Comparison of ENCODE assay signal across 8 mouse cellular contexts in the genomic region with DNA sequence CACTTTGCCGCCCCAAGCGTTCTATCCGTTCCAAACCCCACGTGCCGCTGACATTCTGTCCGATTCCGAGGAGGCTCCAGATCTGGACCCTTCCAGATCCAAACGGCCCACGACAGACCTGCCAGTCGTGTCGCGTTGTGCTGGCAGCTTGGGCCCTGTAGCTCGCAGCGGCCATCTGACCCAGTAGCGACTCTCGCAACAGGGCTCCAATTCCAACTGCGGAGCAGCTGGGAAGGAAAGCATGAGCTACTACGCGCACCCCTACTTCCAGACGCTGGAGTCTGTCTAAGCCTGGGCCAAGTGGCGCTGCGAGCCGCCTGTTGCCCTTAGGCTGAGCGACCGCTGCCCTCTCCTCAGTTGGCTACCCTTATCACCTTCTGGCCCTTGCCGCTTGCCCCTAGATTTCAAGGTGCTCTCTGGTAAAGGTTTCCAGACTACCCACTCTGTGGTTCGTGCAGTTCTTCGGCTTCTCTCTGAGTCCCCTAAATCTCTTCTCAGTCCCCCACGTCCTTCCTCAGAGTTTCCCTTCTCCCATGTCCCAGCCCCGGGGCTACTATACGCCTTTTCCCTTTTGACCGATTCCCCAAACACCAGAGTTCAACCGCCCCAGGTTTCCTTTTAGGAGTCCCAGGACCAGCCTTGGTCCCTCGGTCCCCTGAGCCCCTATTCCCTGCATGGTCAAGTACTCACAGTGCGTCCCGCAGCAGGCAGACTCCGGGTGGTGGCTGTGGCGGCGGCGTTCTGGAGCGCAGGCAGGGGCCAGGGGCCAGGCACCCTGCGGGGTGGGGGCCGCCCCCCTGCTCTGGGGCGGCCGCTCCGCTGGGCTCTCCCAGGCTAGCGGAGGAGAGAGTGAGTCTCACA. TPM values are rescaled to one million over a fixed set of nuclear protein-coding genes. Genes with fewer than 3 reads are reported as not detected.
DNase-seq lines count a peak whose midpoint lies in the region; ATAC-seq and TF ChIP-seq lines count a peak whose summit lies in the region.

A gene (minus strand): TSS at position 816 of the 861 bp plus-strand sequence.

- H3K36me3 ChIP-seq in spleen, adult 2 months (ENCODE audit: control insufficient read depth, insufficient read depth, low read length) = no peaks in the 10 kb centered on the region
- H3K36me3 ChIP-seq in limb, embryonic 13.5 days = no peaks in the 10 kb centered on the region

- no peak for TF ChIP-seq CTCF in spleen, adult 2 months (IDR thresholded peaks at IDR 0.05; ENCODE audit: extremely low read depth, insufficient read depth, insufficient read length, insufficient replicate concordance)
- TF ChIP-seq CTCF in embryonic fibroblast, embryonic 13.5 days (IDR thresholded peaks at IDR 0.05; ENCODE audit: borderline replicate concordance, insufficient read depth, low read length) = no peak

- TF ChIP-seq POLR2A in spleen, adult 2 months (IDR thresholded peaks at IDR 0.05; ENCODE audit: low read depth, low read length) = no peak
- no peak for TF ChIP-seq POLR2A in embryonic fibroblast, embryonic 13.5 days (IDR thresholded peaks at IDR 0.05; ENCODE audit: low read depth, low read length)

- H3K9me3 ChIP-seq in limb, embryonic 13.5 days = no peaks in the 10 kb centered on the region

- H3K4me1 ChIP-seq in spleen, adult 2 months (ENCODE audit: control insufficient read depth, insufficient read depth, insufficient read length) = peaks cover 7% of the 10 kb centered on the region
- H3K4me1 ChIP-seq in embryonic fibroblast, embryonic 13.5 days (ENCODE audit: control insufficient read depth, insufficient read depth, low read length) = no peaks in the 10 kb centered on the region
- H3K4me1 ChIP-seq in limb, embryonic 13.5 days = peaks cover 21% of the 10 kb centered on the region

- WGBS in spleen, adult 2 months = 6% methylated on average over 46 of the region's 47 CpGs
- WGBS in limb, embryonic 13.5 days = 1% methylated on average over 47 of the region's 47 CpGs

- peak within 1 kb of the TSS; percentile 65 for H3K9ac ChIP-seq in limb, embryonic 13.5 days

- no peak for DNase-seq in spleen, adult 2 months (ENCODE audit: low read depth in 1 of 2, low spot score in 2 of 2)
- DNase-seq in spleen, postnatal 36 days (ENCODE audit: low spot score in 2 of 2) = no peak
- DNase-seq in heart, postnatal 10 days = peak; percentile 38 to 39
- DNase-seq in naive thymus-derived CD4-positive, alpha-beta T cell, adult 2 months (ENCODE audit: low read depth) = peak; percentile 25
- DNase-seq in frontal cortex, postnatal 36 days (ENCODE audit: low spot score in 2 of 2) = no peak
- DNase-seq in left cerebral cortex, adult 18-20 months (ENCODE audit: low spot score in 2 of 2) = no peak

- peak within 1 kb of the TSS; percentile 48; the same call in 1 of the 2 replicates for H3K4me3 ChIP-seq in spleen, adult 2 months (ENCODE audit: extremely low read depth, insufficient read depth, insufficient read length)
- H3K4me3 ChIP-seq in embryonic fibroblast, embryonic 13.5 days (ENCODE audit: insufficient read depth, low read length) = peak within 1 kb of the TSS; percentile 50
- H3K4me3 ChIP-seq in limb, embryonic 13.5 days = peak within 1 kb of the TSS; percentile 54

- ATAC-seq in limb, embryonic 13.5 days (ENCODE audit: low FRiP score, low read depth) = no peak; the same call in 1 of the 2 replicates

- H3K4me2 ChIP-seq in limb, embryonic 13.5 days (replicated peaks) = peak within 1 kb of the TSS; percentile 94

- peaks cover 21% of the 10 kb centered on the region for H3K27me3 ChIP-seq in spleen, adult 2 months (ENCODE audit: control insufficient read depth, insufficient read depth, low read length)
- peaks cover 83% of the 10 kb centered on the region for H3K27me3 ChIP-seq in limb, embryonic 13.5 days

- H3K27ac ChIP-seq in spleen, adult 2 months (ENCODE audit: insufficient read depth, low read length) = no peak within 1 kb of the TSS
- H3K27ac ChIP-seq in embryonic fibroblast, embryonic 13.5 days (ENCODE audit: insufficient read depth, low read length) = no peak within 1 kb of the TSS
- H3K27ac ChIP-seq in limb, embryonic 13.5 days = no peak within 1 kb of the TSS

- intact Hi-C loops in heart, postnatal 10 days (cut with DNase I) = no loop called here

RNA-seq across cellular contexts. Expression of the gene that starts here (rescaled TPM):
- not detected in 2 replicates for polyA plus RNA-seq in spleen, adult 2 months (2012; rRNA removed)
- not detected in 2 replicates for polyA plus RNA-seq in embryonic fibroblast, embryonic 13.5 days (2011; ENCODE audit: insufficient read length, low read depth, missing spikeins)
- under 1 TPM in 1 of 2 experiments, not detected in 1; 0.36 TPM for total RNA-seq in heart, postnatal 10 days (2021)
- 6.8 and 9.1 TPM in 2 replicates for polyA plus RNA-seq in limb, embryonic 13.5 days (2015; fragmentation: Nextera tagmentation; extraction: Ambion mirVana)
- total RNA-seq in left cerebral cortex, adult 18-20 months (2021) = not detected

Comparison
In these comparisons a context has a peak if more than half of its experiments do, and no peak if none do; other contexts are left out.
1. Peak in DNase-seq in heart, postnatal 10 days; RNA of the gene not detected or under 1 TPM.